Mouse (Mus musculus) embryonic facial prominence, embryonic 10.5 days (tissue): ENCODE results near the gene Cenpx. TPM values are rescaled to one million over a fixed set of nuclear protein-coding genes. Genes with fewer than 3 reads are reported as not detected.
A peak's percentile ranks its signal among the peaks of the same experiment; 100 is the strongest.

Experiments used
- DNase-seq: peaks from one replicate; pipeline ENCODE4 v3.0.0-alpha.2; 2017; ENCODE audit warnings: low spot score
- H3K27ac ChIP-seq: fragments of 300-500 bp; sonication (generic); replicated peaks from 2 replicates; pipeline ENCODE4 v1.5.1; 2016; ENCODE audit warnings: mild to moderate bottlenecking
- H3K27me3 ChIP-seq: fragments of 300-500 bp; sonication (generic); replicated peaks from 2 replicates; pipeline ENCODE4 v1.6.1; 2016; ENCODE audit warnings: low read depth, mild to moderate bottlenecking; ENCODE audit not compliant: poor library complexity, severe bottlenecking
- H3K36me3 ChIP-seq: fragments of 300-500 bp; sonication (generic); replicated peaks from 2 replicates; pipeline ENCODE4 v1.6.1; 2016; ENCODE audit warnings: mild to moderate bottlenecking, moderate library complexity
- H3K4me1 ChIP-seq: fragments of 300-500 bp; sonication (generic); 2 replicates; pipeline ENCODE4 v1.6.1; 2016
- H3K4me3 ChIP-seq: fragments of 300-500 bp; sonication (generic); 2 replicates; pipeline ENCODE4 v1.5.1; 2016; ENCODE audit warnings: mild to moderate bottlenecking, moderate library complexity
- H3K9me3 ChIP-seq: fragments of 300-500 bp; sonication (generic); 2 replicates; pipeline ENCODE4 v1.6.1; 2016; ENCODE audit warnings: mild to moderate bottlenecking
- WGBS: fragments of 180-500 bp; shearing (Covaris S2); methylation state at CpG from one replicate; pipeline ENCODE4 v1.1.7; 2016; 5-methylcytosine and 5-hydroxymethylcytosine counted together
- polyA plus RNA-seq: library from polyadenylated mRNA; unstranded; fragments of >200 nt; fragmentation: Nextera tagmentation; extraction: Ambion mirVana; gene quantifications from 2 replicates; pipeline ENCODE4 v1.2.1, GENCODE M21; 2016

Gene Cenpx
- polyA plus RNA-seq, 1 experiment from 2014 or later = 124 TPM

- Histone ChIP-seq H3K4me3 (0 out of 2 replicates have a peak overlapping the region, but pooled peaks have one; percentile 34), H3K27me3 (0 out of 2 replicates have a peak, but pooled peaks cover 4% of the 10 kb centered on the region), H3K27ac (peak overlapping the region; percentile 87), H3K4me1 (peaks cover 68% of the 10 kb centered on the region), H3K9me3 (no peaks in the 10 kb centered on the region), H3K36me3 (peaks cover 60% of the 10 kb centered on the region)
- DNase-seq = no peak
- WGBS = 61% methylated on average over 5 of the region's 5 CpGs
Observed at GRCm38 (mm10) chr11:120706120-120706519, 7.4 kb downstream of the Cenpx start.

DNA sequence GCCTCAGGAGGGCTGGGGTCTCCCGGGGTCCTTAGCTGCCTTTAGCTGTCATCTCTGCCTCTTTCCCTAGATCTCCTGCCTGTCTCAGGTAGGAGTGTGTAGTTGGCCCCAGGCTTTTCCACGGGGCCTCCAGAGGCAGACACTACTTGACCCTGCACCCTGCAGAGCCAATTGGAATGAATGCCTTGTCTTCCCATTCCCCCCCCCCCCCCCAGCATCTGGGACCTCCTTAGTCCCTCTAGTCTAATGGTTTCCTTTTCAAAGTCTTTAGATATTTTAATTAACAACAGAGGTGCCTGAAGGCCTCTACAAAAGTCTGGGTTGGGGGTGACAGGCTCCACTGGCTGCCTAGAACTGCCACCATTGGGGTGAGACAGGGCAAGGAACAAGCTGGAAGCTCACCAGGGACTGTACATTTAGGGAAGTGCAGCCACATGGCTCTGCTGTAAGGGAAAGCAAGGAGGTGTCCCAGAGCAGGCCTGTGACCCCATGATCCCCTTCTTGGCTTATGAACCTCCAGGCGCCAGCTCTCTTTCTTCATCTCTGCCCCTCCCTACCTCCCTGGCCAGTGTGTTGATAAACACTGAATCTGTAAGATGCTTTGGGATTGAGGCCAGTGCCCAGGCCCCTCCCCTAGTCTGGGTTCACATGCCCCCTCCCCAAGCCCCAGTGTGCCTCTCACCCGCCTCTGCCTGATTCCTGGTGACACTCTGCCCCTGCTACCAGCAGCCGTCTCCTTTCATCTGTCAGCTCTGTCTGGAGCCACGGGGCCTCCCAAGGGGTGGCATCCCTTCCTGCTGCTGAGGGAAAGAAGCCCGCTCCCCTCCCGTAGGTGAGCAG lies 8.8 kb downstream of the Cenpx start:
- H3K9me3 ChIP-seq = no peaks in the 10 kb centered on the region
- H3K4me1 ChIP-seq = peaks cover 75% of the 10 kb centered on the region
- H3K4me3 ChIP-seq = peak overlapping the region; percentile 34
- H3K36me3 ChIP-seq = peaks cover 60% of the 10 kb centered on the region
- 14% methylated on average over 8 of the region's 8 CpGs for whole genome bisulfite sequencing
- 0 out of 2 replicates have a peak, but pooled peaks cover 4% of the 10 kb centered on the region for H3K27me3 ChIP-seq
- DNase-seq = peak; percentile 80
- H3K27ac ChIP-seq = peak overlapping the region; percentile 87

DNA sequence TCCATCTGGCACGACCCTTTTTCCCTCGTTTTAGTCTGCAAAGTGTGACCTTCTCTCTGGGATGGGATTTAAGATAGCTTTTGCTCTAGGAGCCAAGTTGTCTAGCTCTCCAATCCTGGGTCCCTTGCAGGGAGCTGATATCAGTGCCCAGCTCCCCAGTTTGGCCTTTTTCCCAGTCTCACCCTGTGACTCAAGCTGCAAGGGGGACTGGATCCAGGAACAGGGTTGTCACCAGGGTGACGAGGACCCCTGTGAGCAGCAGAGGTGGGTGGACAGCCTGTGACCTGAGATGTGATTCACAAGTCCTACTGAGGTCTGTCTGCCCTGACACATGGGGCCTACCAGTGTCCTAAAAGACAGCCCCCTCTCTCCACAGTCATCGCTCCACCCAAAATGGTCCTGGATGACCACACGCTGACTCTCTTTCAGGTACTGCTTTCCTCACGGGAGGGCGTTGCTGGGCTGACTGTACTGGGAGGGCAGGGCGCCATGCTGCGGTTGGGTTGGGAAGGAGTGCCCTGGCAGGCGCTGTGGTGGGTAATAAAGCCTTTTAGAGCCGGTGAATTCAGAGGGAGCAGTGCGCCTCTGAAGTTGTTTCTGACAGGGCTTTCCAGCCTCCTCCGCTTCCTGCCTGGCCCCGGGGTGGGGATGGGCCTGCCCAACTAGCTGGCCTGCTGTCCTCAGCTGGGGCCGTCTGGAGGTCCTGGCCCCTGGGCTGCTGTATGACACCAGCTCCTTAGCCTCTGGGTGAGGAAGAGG lies 9.7 kb downstream of the Cenpx start:
- H3K36me3 ChIP-seq = peaks cover 60% of the 10 kb centered on the region
- 0 out of 2 replicates have a peak, but pooled peaks cover 4% of the 10 kb centered on the region for H3K27me3 ChIP-seq
- H3K9me3 ChIP-seq = no peaks in the 10 kb centered on the region
- H3K4me1 ChIP-seq = peaks cover 75% of the 10 kb centered on the region
- DNase-seq = peak; percentile 55
- peak overlapping the region; percentile 87 for H3K27ac ChIP-seq
- peak overlapping the region; percentile 34 for H3K4me3 ChIP-seq
- 33% methylated on average over 15 of the region's 15 CpGs for whole genome bisulfite sequencing

DNA sequence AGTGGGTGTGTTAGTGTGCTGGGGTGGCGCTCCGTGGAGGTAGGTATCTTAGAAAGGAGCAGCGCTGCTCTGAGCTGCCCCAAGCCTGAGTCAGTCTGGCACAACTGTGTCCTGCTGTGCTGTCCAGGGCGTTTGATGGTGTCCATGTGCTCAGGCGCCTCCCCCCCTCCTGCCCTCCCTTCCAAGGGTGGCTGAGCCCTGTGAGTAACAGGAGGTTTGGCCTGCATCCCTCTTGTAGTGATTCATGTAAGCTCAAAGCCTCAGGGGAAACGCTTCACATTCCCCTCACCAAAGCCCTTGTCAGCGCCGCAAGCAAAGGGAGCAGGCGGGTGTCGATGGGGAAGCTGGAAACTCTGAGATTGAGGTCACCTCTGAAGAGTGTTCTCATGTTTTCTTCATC lies 15.8 kb downstream of the Cenpx start:
- DNase-seq = no peak
- WGBS = 64% methylated on average over 10 of the region's 10 CpGs
- Histone ChIP-seq H3K9me3 (peaks cover 3% of the 10 kb centered on the region; the same call in 1 of the 2 replicates), H3K27me3 (no peaks in the 10 kb centered on the region), H3K36me3 (peaks cover 95% of the 10 kb centered on the region), H3K4me1 (peaks cover 54% of the 10 kb centered on the region), H3K27ac (peak overlapping the region; percentile 40; the same call in 1 of the 2 replicates), H3K4me3 (no peak overlapping the region)

DNA sequence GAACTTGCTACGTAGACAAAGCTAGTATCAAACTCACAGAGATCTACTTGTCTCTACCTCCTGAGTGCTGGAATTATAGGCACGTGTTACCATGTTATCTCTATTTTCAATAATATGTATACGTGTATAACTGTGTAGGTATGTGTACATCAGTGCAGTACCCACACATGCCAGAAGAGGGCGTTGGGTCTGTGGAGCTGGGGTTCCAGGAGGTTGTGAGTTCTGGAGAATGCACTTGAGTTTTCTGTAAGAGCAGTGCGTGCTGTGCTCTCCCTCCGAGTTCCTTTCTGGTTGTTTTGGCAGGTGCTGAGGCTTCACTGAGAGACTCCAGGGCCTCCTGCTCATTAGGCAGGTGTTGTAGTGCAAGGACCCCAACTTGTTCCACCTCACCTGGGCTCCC lies 17.0 kb downstream of the Cenpx start:
- no peak for DNase-seq
- H3K4me3 ChIP-seq = no peak overlapping the region
- H3K4me1 ChIP-seq = peaks cover 54% of the 10 kb centered on the region
- WGBS = 92% methylated on average over 6 of the region's 6 CpGs
- peaks cover 94% of the 10 kb centered on the region for H3K36me3 ChIP-seq
- H3K27ac ChIP-seq = no peak overlapping the region
- H3K9me3 ChIP-seq = peaks cover 3% of the 10 kb centered on the region; the same call in 1 of the 2 replicates
- no peaks in the 10 kb centered on the region for H3K27me3 ChIP-seq

DNA sequence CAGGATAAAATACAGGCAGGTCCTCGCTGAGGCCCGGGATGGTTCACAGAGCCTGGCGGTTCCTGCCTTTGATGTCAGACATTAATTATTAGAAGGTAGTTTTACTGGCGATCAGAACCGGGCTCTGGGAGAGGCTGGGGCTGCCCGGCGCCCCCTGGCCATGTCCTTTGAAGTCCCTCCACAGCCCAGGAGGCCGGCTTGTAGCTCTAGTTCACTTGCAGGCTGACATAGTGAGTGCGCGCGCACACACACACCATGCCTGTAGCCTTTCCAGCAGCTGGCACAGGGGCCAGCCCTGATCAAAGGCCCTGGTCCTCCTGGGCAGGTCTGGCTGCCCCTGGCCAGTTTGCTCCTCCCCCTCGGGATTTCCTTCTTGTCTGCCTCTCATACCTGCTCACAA lies 17.9 kb downstream of the Cenpx start:
- Histone ChIP-seq H3K27ac (peak overlapping the region; percentile 76), H3K36me3 (peaks cover 93% of the 10 kb centered on the region), H3K4me1 (peaks cover 54% of the 10 kb centered on the region), H3K27me3 (no peaks in the 10 kb centered on the region), H3K4me3 (0 out of 2 replicates have a peak overlapping the region, but pooled peaks have one; percentile 6), H3K9me3 (peaks cover 3% of the 10 kb centered on the region; the same call in 1 of the 2 replicates)
- peak; percentile 71 for DNase-seq
- WGBS = 55% methylated on average over 12 of the region's 12 CpGs

- Histone ChIP-seq H3K27me3 (no peaks in the 10 kb centered on the region), H3K9me3 (peaks cover 3% of the 10 kb centered on the region; the same call in 1 of the 2 replicates), H3K4me1 (peaks cover 50% of the 10 kb centered on the region), H3K4me3 (0 out of 2 replicates have a peak overlapping the region, but pooled peaks have one; percentile 6), H3K36me3 (peaks cover 93% of the 10 kb centered on the region), H3K27ac (peak overlapping the region; percentile 76)
- peak; percentile 64 for DNase-seq
- WGBS = 38% methylated on average over 4 of the region's 4 CpGs
Observed at GRCm38 (mm10) chr11:120695184-120695583, 18.4 kb downstream of the Cenpx start.

DNA sequence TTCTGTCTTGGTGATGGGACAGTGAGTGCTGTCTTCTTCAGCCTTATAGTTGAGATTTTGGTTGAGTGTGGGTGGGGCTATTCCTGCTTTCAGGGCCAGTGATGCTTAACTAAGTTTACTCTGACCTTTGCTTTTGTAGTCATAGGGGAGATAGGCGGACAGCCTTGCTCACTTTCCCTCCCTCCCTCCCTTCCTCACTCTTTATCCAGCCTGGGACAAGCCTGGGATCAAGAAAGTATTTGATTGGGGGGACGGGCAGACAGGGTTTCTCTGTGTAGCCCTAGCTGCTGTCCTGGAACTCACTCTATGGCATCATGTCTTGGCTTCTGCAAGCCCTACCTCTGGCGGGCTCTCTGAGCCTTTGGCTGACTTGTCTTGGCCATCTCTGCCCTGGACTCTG lies 20.1 kb downstream of the Cenpx start:
- H3K9me3 ChIP-seq = peaks cover 3% of the 10 kb centered on the region; the same call in 1 of the 2 replicates
- no peak overlapping the region for H3K27ac ChIP-seq
- no peak for DNase-seq
- WGBS = 76% methylated on average over 3 of the region's 3 CpGs
- peaks cover 92% of the 10 kb centered on the region for H3K36me3 ChIP-seq
- no peak overlapping the region for H3K4me3 ChIP-seq
- H3K27me3 ChIP-seq = no peaks in the 10 kb centered on the region
- peaks cover 33% of the 10 kb centered on the region for H3K4me1 ChIP-seq

DNA sequence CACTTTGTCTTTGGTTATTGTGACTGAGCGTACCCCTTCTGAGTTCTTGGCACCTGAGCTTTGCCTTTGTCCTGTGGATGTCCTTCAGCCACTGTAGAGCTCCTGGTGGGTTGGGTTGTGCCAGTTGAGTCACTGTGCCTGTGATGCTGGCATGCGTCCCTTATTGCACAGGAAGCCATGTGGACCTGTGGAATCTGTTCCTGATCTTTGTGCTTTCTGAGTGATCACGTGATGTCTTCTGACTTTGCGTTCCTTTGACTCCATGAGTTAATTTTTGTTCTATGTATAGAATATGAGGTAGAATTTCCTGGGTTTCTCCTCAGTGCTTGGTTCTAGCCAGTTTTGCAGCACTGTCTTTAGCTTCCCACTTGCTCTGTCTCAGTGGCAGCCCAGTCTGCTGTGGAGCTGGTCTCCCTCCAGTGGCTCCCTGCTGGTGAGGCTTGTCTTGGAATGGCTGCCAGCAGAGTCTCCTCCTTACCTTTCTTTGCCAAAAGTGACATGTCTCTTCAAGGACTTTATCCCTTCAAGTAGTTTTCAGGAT lies 21.0 kb downstream of the Cenpx start:
- Histone ChIP-seq H3K36me3 (peaks cover 95% of the 10 kb centered on the region), H3K9me3 (peaks cover 3% of the 10 kb centered on the region; the same call in 1 of the 2 replicates), H3K4me1 (peaks cover 24% of the 10 kb centered on the region), H3K27ac (no peak overlapping the region), H3K27me3 (no peaks in the 10 kb centered on the region), H3K4me3 (no peak overlapping the region)
- DNase-seq = no peak
- WGBS = 94% methylated on average over 4 of the region's 4 CpGs

GRCm38 (mm10) chr11:120689365-120689764 lies 24.2 kb downstream of the Cenpx start:
- no peaks in the 10 kb centered on the region for H3K9me3 ChIP-seq
- peaks cover 95% of the 10 kb centered on the region for H3K36me3 ChIP-seq
- no peak for DNase-seq
- H3K27me3 ChIP-seq = no peaks in the 10 kb centered on the region
- 88% methylated on average over 3 of the region's 3 CpGs for WGBS
- H3K27ac ChIP-seq = no peak overlapping the region
- H3K4me1 ChIP-seq = peaks cover 5% of the 10 kb centered on the region
- H3K4me3 ChIP-seq = no peak overlapping the region

GRCm38 (mm10) chr11:120686650-120687272 lies 26.8 kb downstream of the Cenpx start:
- Histone ChIP-seq H3K4me3 (no peak overlapping the region), H3K36me3 (peaks cover 96% of the 10 kb centered on the region), H3K4me1 (0 out of 2 replicates have a peak, but pooled peaks cover 3% of the 10 kb centered on the region), H3K9me3 (no peaks in the 10 kb centered on the region), H3K27me3 (no peaks in the 10 kb centered on the region), H3K27ac (peak overlapping the region; percentile 36)
- 79% methylated on average over 20 of the region's 20 CpGs for WGBS
- DNase-seq = no peak

GRCm38 (mm10) chr11:120684660-120685059 lies 28.9 kb downstream of the Cenpx start:
- Histone ChIP-seq H3K27ac (no peak overlapping the region), H3K4me3 (no peak overlapping the region), H3K36me3 (peaks cover 96% of the 10 kb centered on the region), H3K4me1 (0 out of 2 replicates have a peak, but pooled peaks cover 3% of the 10 kb centered on the region), H3K9me3 (no peaks in the 10 kb centered on the region), H3K27me3 (no peaks in the 10 kb centered on the region)
- DNase-seq = no peak
- WGBS = 90% methylated on average over 2 of the region's 2 CpGs
